Mouse (Mus musculus) T-helper 1 cell (primary cell): ENCODE data around the gene Ost4.

ENCODE experiments used
- in situ Hi-C: fragments of 300-600 bp; cut with MboI, MseI; formaldehyde crosslinking; loops from one replicate; pipeline ENCODE4 v1.15.1; 2025; ENCODE audit warnings: high pct_unique_total_duplicates

The Ost4 gene

GRCm38 (mm10) chr5:30907413-30908059 lies at the start of gene Ost4:
Gene Ost4 (minus strand): TSS chr5:30907788.
- in situ Hi-C loops: no loop called here

- in situ Hi-C loops: no loop called here
Measured at GRCm38 (mm10) chr5:30955751-30956150, 48.2 kb upstream of the Ost4 start.

- in situ Hi-C loops: no loop called here
Measured at GRCm38 (mm10) chr5:30954556-30954955, 47.0 kb upstream of the Ost4 start.

GRCm38 (mm10) chr5:30954065-30954464 lies 46.5 kb upstream of the Ost4 start:
- in situ Hi-C loops: no loop called here

- in situ Hi-C loops: no loop called here
Measured at GRCm38 (mm10) chr5:30952551-30952950, 45.0 kb upstream of the Ost4 start.

GRCm38 (mm10) chr5:30951706-30952105 lies 44.1 kb upstream of the Ost4 start:
- in situ Hi-C loops: no loop called here

GRCm38 (mm10) chr5:30950922-30951321 lies 43.3 kb upstream of the Ost4 start:
- in situ Hi-C loops: no loop called here

- in situ Hi-C loops: no loop called here
Measured at GRCm38 (mm10) chr5:30950451-30950850, 42.9 kb upstream of the Ost4 start.

- in situ Hi-C loops: no loop called here
Measured at GRCm38 (mm10) chr5:30949654-30950326, 42.2 kb upstream of the Ost4 start.

- in situ Hi-C loops: no loop called here
Measured at GRCm38 (mm10) chr5:30948620-30949019, 41.0 kb upstream of the Ost4 start.

- in situ Hi-C loops: no loop called here
Measured at GRCm38 (mm10) chr5:30944956-30945781, 37.6 kb upstream of the Ost4 start, which contains the start of gene Cgref1. Gene Cgref1 (minus strand): TSS chr5:30945591.

- in situ Hi-C loops: no loop called here
Measured at GRCm38 (mm10) chr5:30944344-30944743, 36.8 kb upstream of the Ost4 start.

- in situ Hi-C loops: no loop called here
Measured at GRCm38 (mm10) chr5:30943004-30943403, 35.4 kb upstream of the Ost4 start.

GRCm38 (mm10) chr5:30934725-30935461 lies 27.3 kb upstream of the Ost4 start:
- in situ Hi-C loops: loop anchor here (5.0 kb wide), 1 partner anchor 47 kb away; no protein-coding TSS in a partner anchor

GRCm38 (mm10) chr5:30933705-30934104 lies 26.1 kb upstream of the Ost4 start:
- in situ Hi-C loops: loop anchor here (5.0 kb wide), 1 partner anchor 49 kb away; no protein-coding TSS in a partner anchor

- in situ Hi-C loops: loop anchor here (5.0 kb wide), 1 partner anchor 51 kb away; no protein-coding TSS in a partner anchor
Measured at GRCm38 (mm10) chr5:30931378-30931777, 23.8 kb upstream of the Ost4 start.

- in situ Hi-C loops: loop anchor here (5.0 kb wide), 1 partner anchor 51 kb away; no protein-coding TSS in a partner anchor
Measured at GRCm38 (mm10) chr5:30930846-30931245, 23.3 kb upstream of the Ost4 start.

- in situ Hi-C loops: loop anchor here (5.0 kb wide), 1 partner anchor 52 kb away; no protein-coding TSS in a partner anchor
Measured at GRCm38 (mm10) chr5:30930121-30930520, 22.5 kb upstream of the Ost4 start.

- in situ Hi-C loops: loop anchor here (5.0 kb wide), 1 partner anchor 74 kb away; no protein-coding TSS in a partner anchor
Measured at GRCm38 (mm10) chr5:30927945-30928529, 20.4 kb upstream of the Ost4 start.

- in situ Hi-C loops: loop anchor here (5.0 kb wide), 1 partner anchor 76 kb away; no protein-coding TSS in a partner anchor
Measured at GRCm38 (mm10) chr5:30926073-30926472, 18.5 kb upstream of the Ost4 start.

GRCm38 (mm10) chr5:30925217-30925616 lies 17.6 kb upstream of the Ost4 start:
- in situ Hi-C loops: loop anchor here (5.0 kb wide), 1 partner anchor 77 kb away; no protein-coding TSS in a partner anchor
